Mouse (Mus musculus) embryonic fibroblast, embryonic 13.5 days (primary cell): ENCODE results near the gene Arhgap19.

Experiments
- CTCF ChIP-seq: IDR thresholded peaks from 2 replicates; pipeline ENCODE4 v1.5.1; 2011; ENCODE audit warnings: mild to moderate bottlenecking, control low read depth, low read length, moderate library complexity, borderline replicate concordance; ENCODE audit not compliant: insufficient read depth
- POLR2A ChIP-seq: IDR thresholded peaks from 2 replicates; pipeline ENCODE4 v1.6.1; 2011; ENCODE audit warnings: low read depth, mild to moderate bottlenecking, control low read depth, low read length, moderate library complexity

DNA sequence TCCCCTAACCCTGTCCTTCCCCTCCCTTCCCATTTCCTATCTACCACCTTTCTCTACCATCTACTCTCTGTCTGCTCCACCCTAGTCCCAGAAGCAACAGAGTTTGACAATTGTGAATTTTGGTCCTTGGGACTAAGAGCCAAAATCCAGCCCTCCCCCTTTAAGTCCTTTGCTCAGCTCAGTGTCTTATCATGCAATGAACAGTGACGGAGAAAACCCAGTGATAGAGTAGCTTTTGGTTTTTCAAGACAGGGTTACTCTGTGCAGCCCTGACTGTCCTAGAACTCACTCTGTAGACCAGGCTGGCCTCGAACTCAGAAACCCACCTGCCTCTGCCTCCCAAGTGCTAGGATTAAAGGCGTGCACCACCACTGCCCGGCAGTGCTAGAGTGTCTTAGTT lies 11.5 kb upstream of the Arhgap19 start:
- TF ChIP-seq POLR2A (no peak), CTCF (no peak)
